Mouse (Mus musculus) spleen, postnatal 4 days (tissue): ENCODE results near the gene Tmem102.

Source experiments
- DNase-seq, 2 experiments: peaks; one replicate each; pipeline ENCODE4 v3.0.0; 2022; ENCODE audit warnings: low spot score in 2 of 2

Tmem102 gene

GRCm38 (mm10) chr11:69758478-69758970, 46.9 kb downstream of the Tmem102 start, which contains the start of gene Polr2a:
TSS of gene Polr2a (minus strand) at chr11:69758637.
- DNase-seq, result peak; percentile 98 to 99

- peak; percentile 96 to 98 for DNase-seq
These were observed 47.4 kb downstream of the Tmem102 start for GRCm38 (mm10) chr11:69758090-69758456.

- no peak for DNase-seq
These were observed 47.9 kb downstream of the Tmem102 start for GRCm38 (mm10) chr11:69757303-69758089.

GRCm38 (mm10) chr11:69754701-69755100, 50.7 kb downstream of the Tmem102 start:
- no peak for DNase-seq

GRCm38 (mm10) chr11:69754233-69754632, 51.2 kb downstream of the Tmem102 start:
- DNase-seq, result no peak
